Mouse (Mus musculus) hindbrain, embryonic 14.5 days (tissue): ENCODE data around the gene Prep. TPM values are rescaled to one million over a fixed set of nuclear protein-coding genes. Genes with fewer than 3 reads are reported as not detected.
"Not testable (repeated sequence)": the region's sequence is repeated elsewhere in the genome, so short reads cannot be mapped to it uniquely, and the experiment has no call there.

Experiments used
- ATAC-seq: fragments of 200-750 bp; cut with Nextera tagmentation; 2 replicates; pipeline ENCODE4 v1.8.0; 2017; ENCODE audit warnings: moderate number of reproducible peaks, mild to moderate bottlenecking, moderate TSS enrichment, moderate library complexity; ENCODE audit not compliant: low FRiP score
- DNase-seq: peaks from one replicate; pipeline ENCODE4 v3.0.0-alpha.2; 2015; ENCODE audit warnings: low spot score
- H3K27ac ChIP-seq: fragments of 300-500 bp; sonication (generic); 2 replicates; pipeline ENCODE4 v1.5.1; 2014; ENCODE audit warnings: mild to moderate bottlenecking, moderate library complexity
- H3K27me3 ChIP-seq: fragments of 300-500 bp; sonication (generic); 2 replicates; pipeline ENCODE4 v1.6.1; 2014; ENCODE audit warnings: mild to moderate bottlenecking, low read length, mixed read lengths; ENCODE audit not compliant: control insufficient read depth, insufficient read depth
- H3K36me3 ChIP-seq: fragments of 300-500 bp; sonication (generic); replicated peaks from 2 replicates; pipeline ENCODE4 v1.6.1; 2014; ENCODE audit not compliant: control insufficient read depth, insufficient read depth
- H3K4me1 ChIP-seq: fragments of 300-500 bp; sonication (generic); replicated peaks from 2 replicates; pipeline ENCODE4 v1.6.1; 2014; ENCODE audit warnings: antibody characterized with exemption, low read length, mixed read lengths; ENCODE audit not compliant: control insufficient read depth, insufficient read depth
- H3K4me2 ChIP-seq: fragments of 300-500 bp; sonication (generic); replicated peaks from 2 replicates; pipeline ENCODE4 v1.6.1; 2014; ENCODE audit warnings: mild to moderate bottlenecking, moderate library complexity
- H3K4me3 ChIP-seq: fragments of 300-500 bp; sonication (generic); replicated peaks from 2 replicates; pipeline ENCODE4 v1.5.1; 2014; ENCODE audit warnings: mild to moderate bottlenecking, low read length
- H3K9ac ChIP-seq: fragments of 300-500 bp; sonication (generic); 2 replicates; pipeline ENCODE4 v1.6.1; 2014
- H3K9me3 ChIP-seq: fragments of 300-500 bp; sonication (generic); 2 replicates; pipeline ENCODE4 v1.6.1; 2016; ENCODE audit warnings: low read length; ENCODE audit not compliant: control insufficient read depth
- WGBS: fragments of 180-500 bp; shearing (Covaris S2); extraction: QIAGEN DNeasy Blood & Tissue Kit; methylation state at CpG from one replicate; pipeline ENCODE4 v1.1.7; 2014; 5-methylcytosine and 5-hydroxymethylcytosine counted together
- polyA plus RNA-seq: library from polyadenylated mRNA; unstranded; fragments of >200 nt; fragmentation: Nextera tagmentation; extraction: Ambion mirVana; gene quantifications from 2 replicates; pipeline ENCODE4 v1.2.1, GENCODE M21; 2014

Gene Prep
- polyA plus RNA-seq, 1 experiment from 2014 or later, result 21.7 TPM

- H3K9ac ChIP-seq, H3K4me3 ChIP-seq, H3K4me2 ChIP-seq, H3K4me1 ChIP-seq, H3K9me3 ChIP-seq, H3K27me3 ChIP-seq, ATAC-seq, H3K36me3 ChIP-seq, DNase-seq, H3K27ac ChIP-seq: not testable (repeated sequence)
- no CpG with 5 or more reads among the region's 5 CpGs for WGBS
Observed at GRCm38 (mm10) chr10:45177798-45178197, 110.8 kb downstream of the Prep start, which contains the start of gene Popdc3. Popdc3 (plus strand) TSS chr10:45178098.

- Histone ChIP-seq H3K4me2 (no peak overlapping the region), H3K9ac (no peak overlapping the region), H3K9me3 (no peaks in the 10 kb centered on the region), H3K4me1 (no peaks in the 10 kb centered on the region), H3K4me3 (no peak overlapping the region), H3K36me3 (no peaks in the 10 kb centered on the region), H3K27me3 (no peaks in the 10 kb centered on the region), H3K27ac (no peak overlapping the region)
- 96% methylated on average over 4 of the region's 4 CpGs for WGBS
- DNase-seq, result no peak
- ATAC-seq, result no peak
Observed at GRCm38 (mm10) chr10:45180677-45181326, 113.8 kb downstream of the Prep start.

- DNase-seq (no peak), ATAC-seq (no peak)
- Histone ChIP-seq H3K36me3 (no peaks in the 10 kb centered on the region), H3K27ac (no peak overlapping the region), H3K27me3 (no peaks in the 10 kb centered on the region), H3K4me3 (no peak overlapping the region), H3K4me1 (no peaks in the 10 kb centered on the region), H3K4me2 (no peak overlapping the region), H3K9ac (no peak overlapping the region), H3K9me3 (no peaks in the 10 kb centered on the region)
- 88% methylated on average over 3 of the region's 3 CpGs for WGBS
Observed at GRCm38 (mm10) chr10:45181344-45181743, 114.3 kb downstream of the Prep start.

- Histone ChIP-seq H3K4me2 (no peak overlapping the region), H3K4me3 (no peak overlapping the region), H3K4me1 (no peaks in the 10 kb centered on the region), H3K27ac (no peak overlapping the region), H3K9ac (no peak overlapping the region), H3K9me3 (no peaks in the 10 kb centered on the region), H3K36me3 (no peaks in the 10 kb centered on the region), H3K27me3 (no peaks in the 10 kb centered on the region)
- no peak for DNase-seq
- 94% methylated on average over 2 of the region's 2 CpGs for WGBS
- no peak for ATAC-seq
Observed at GRCm38 (mm10) chr10:45185457-45185856, 118.5 kb downstream of the Prep start.

- ATAC-seq, result peak; percentile 74; the same call in 1 of the 2 replicates
- peaks cover 7% of the 10 kb centered on the region; the same call in 1 of the 2 replicates for H3K4me1 ChIP-seq
Observed at GRCm38 (mm10) chr10:45193330-45194310, 126.6 kb downstream of the Prep start.

GRCm38 (mm10) chr10:45194531-45194930, 127.5 kb downstream of the Prep start:
- H3K4me3 ChIP-seq, result no peak overlapping the region
- no peaks in the 10 kb centered on the region for H3K9me3 ChIP-seq
- peaks cover 7% of the 10 kb centered on the region; the same call in 1 of the 2 replicates for H3K4me1 ChIP-seq
- H3K9ac ChIP-seq, result no peak overlapping the region
- no peaks in the 10 kb centered on the region for H3K36me3 ChIP-seq
- no peaks in the 10 kb centered on the region for H3K27me3 ChIP-seq
- WGBS, result 82% methylated on average over 5 of the region's 5 CpGs
- no peak overlapping the region for H3K27ac ChIP-seq
- no peak overlapping the region for H3K4me2 ChIP-seq
- ATAC-seq, result no peak
- no peak for DNase-seq

More at GRCm38 (mm10) chr10:45193330-45194310, 126.6 kb downstream of the Prep start:
- H3K27ac ChIP-seq, result no peak overlapping the region
- H3K4me2 ChIP-seq, result no peak overlapping the region
- H3K36me3 ChIP-seq, result no peaks in the 10 kb centered on the region
- no peak overlapping the region for H3K9ac ChIP-seq
- no peaks in the 10 kb centered on the region for H3K27me3 ChIP-seq
- WGBS, result 36% methylated on average over 14 of the region's 14 CpGs
- DNase-seq, result no peak
- H3K9me3 ChIP-seq, result no peaks in the 10 kb centered on the region
- no peak overlapping the region for H3K4me3 ChIP-seq

- DNase-seq (no peak), ATAC-seq (no peak)
- H3K4me3 ChIP-seq, result no peak overlapping the region
- H3K36me3 ChIP-seq, result no peaks in the 10 kb centered on the region
- no peak overlapping the region for H3K27ac ChIP-seq
- no peak overlapping the region for H3K4me2 ChIP-seq
- H3K27me3 ChIP-seq, result no peaks in the 10 kb centered on the region
- WGBS, result 55% methylated on average over 1 of the region's 1 CpGs
- no peaks in the 10 kb centered on the region for H3K4me1 ChIP-seq
- H3K9me3 ChIP-seq, result no peaks in the 10 kb centered on the region
- H3K9ac ChIP-seq, result no peak overlapping the region
Observed at GRCm38 (mm10) chr10:45204582-45204981, 137.6 kb downstream of the Prep start.

- ATAC-seq, result no peak
Observed at GRCm38 (mm10) chr10:45210201-45210600, 143.2 kb downstream of the Prep start.

GRCm38 (mm10) chr10:45216676-45217075, 149.7 kb downstream of the Prep start:
- 88% methylated on average over 7 of the region's 7 CpGs for WGBS
- Histone ChIP-seq H3K9me3 (no peaks in the 10 kb centered on the region), H3K4me3 (no peak overlapping the region), H3K9ac (no peak overlapping the region), H3K27ac (no peak overlapping the region), H3K4me2 (no peak overlapping the region), H3K36me3 (no peaks in the 10 kb centered on the region), H3K27me3 (no peaks in the 10 kb centered on the region), H3K4me1 (no peaks in the 10 kb centered on the region)
- DNase-seq (no peak), ATAC-seq (no peak)

More at GRCm38 (mm10) chr10:45210201-45210600, 143.2 kb downstream of the Prep start:
- no peaks in the 10 kb centered on the region for H3K27me3 ChIP-seq
- H3K4me3 ChIP-seq, result no peak overlapping the region
- H3K4me2 ChIP-seq, result no peak overlapping the region
- H3K9me3 ChIP-seq, result no peaks in the 10 kb centered on the region
- no peak overlapping the region for H3K9ac ChIP-seq
- H3K36me3 ChIP-seq, result no peaks in the 10 kb centered on the region
- no peak overlapping the region for H3K27ac ChIP-seq
- no peaks in the 10 kb centered on the region for H3K4me1 ChIP-seq
- no peak for DNase-seq
